10 mouse cellular contexts compared by ENCODE assay signal in genomic region chr1:192086279-192087037, GRCm38 (mm10). TPM values are rescaled to one million over a fixed set of nuclear protein-coding genes. Genes with fewer than 3 reads are reported as not detected.
DNase-seq lines count a peak whose midpoint lies in the region; ATAC-seq lines count a peak whose summit lies in the region.
"Had no signal": no experiment of that assay in that cellular context is flagged by ENCODE, and none has a peak within 500 bp of the region (broad histone marks: within the 10 kb centered on the region; RNA-seq: fewer than 3 reads in every experiment).

No protein-coding gene starts in this region.

- peak; percentile 50 for DNase-seq in lung, postnatal 25 days (ENCODE audit: low spot score)
- DNase-seq in lung, adult 18-20 months: no peak
- peak; percentile 72 for DNase-seq in T-cell, adult 2 months (ENCODE audit: low spot score)
- peak; percentile 62 for DNase-seq in thymus, postnatal 25 days
- no peak for DNase-seq in frontal cortex, postnatal 25 days (ENCODE audit: low spot score in 2 of 2)
- DNase-seq: cerebellum, adult 9-11 months; kidney, adult 9 months; retina, postnatal 1 day had no signal

- ATAC-seq in neutrophil, adult 5-6 weeks (ENCODE audit: extremely low read depth, insufficient number of reproducible peaks, low FRiP score, poor library complexity, severe bottlenecking): peak; percentile 48
- ATAC-seq in erythroblast, adult 5-6 weeks (replicated peaks; ENCODE audit: low FRiP score, poor library complexity, severe bottlenecking): no peak

RNA-seq across cellular contexts. Expression of gene Traf5, which starts 5.9 kb away (rescaled TPM):
- 120 and 125 TPM in 2 replicates for total RNA-seq in neutrophil, adult 5-6 weeks (2017)
- 8.2 TPM in 1 of 2 replicates, not detected in the other for total RNA-seq in erythroblast, adult 5-6 weeks (2015; ENCODE audit: low replicate concordance)
- 1.5 and 2.6 TPM in 2 replicates for total RNA-seq in erythroblast, adult 5-6 weeks (2017; ENCODE audit: low replicate concordance)

RNA-seq across cellular contexts. Expression of gene Rcor3, which starts 51.4 kb away (rescaled TPM):
- 22.5 and 25.5 TPM in 2 replicates for total RNA-seq in neutrophil, adult 5-6 weeks (2017)
- 7.5 and 12.5 TPM in 2 replicates for total RNA-seq in erythroblast, adult 5-6 weeks (2015; ENCODE audit: low replicate concordance)
- 10.8 and 41.0 TPM in 2 replicates for total RNA-seq in erythroblast, adult 5-6 weeks (2017; ENCODE audit: low replicate concordance)

Comparison
In these comparisons a context has a peak if more than half of its experiments do, and no peak if none do; other contexts are left out.
1. DNase-seq: peak in lung, postnatal 25 days (single experiment), T-cell, adult 2 months (single experiment) and thymus, postnatal 25 days (single experiment); none in lung, adult 18-20 months (0 of 2) and frontal cortex, postnatal 25 days (0 of 2).
2. RNA of gene Traf5, which starts 5.9 kb away (total RNA-seq): 120 to 125 TPM in neutrophil, adult 5-6 weeks; 1.5 to 8.2 TPM in erythroblast, adult 5-6 weeks; every median in the first group is over 10 times any median in the second.